10 mouse cellular contexts compared by ENCODE assay signal in the genomic region with DNA sequence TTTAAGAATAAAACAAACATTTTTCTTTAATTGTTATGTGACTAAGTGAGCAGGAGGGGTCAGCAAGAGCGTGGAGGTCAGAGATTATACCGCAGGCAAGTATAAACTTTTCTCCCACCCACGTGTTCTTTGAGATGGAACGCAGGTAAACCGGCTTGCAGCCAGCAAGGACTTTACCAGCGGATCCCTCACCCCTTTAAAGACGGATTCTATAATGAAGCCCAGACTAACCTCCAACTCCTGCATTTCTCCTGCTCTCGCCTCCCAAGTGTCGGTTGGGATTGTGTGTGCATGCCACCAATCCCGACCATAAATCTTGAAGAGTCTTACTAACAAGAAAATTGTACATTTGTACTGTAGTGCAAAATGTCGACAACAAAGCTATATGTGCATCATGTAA.
A peak's percentile ranks its signal among the peaks of the same experiment; 100 is the strongest.
DNase-seq lines count a peak whose midpoint lies in the region; ATAC-seq and TF ChIP-seq lines count a peak whose summit lies in the region.
"Had no signal": no experiment of that assay in that cellular context is flagged by ENCODE, and none has a peak within 500 bp of the region (broad histone marks: within the 10 kb centered on the region; RNA-seq: fewer than 3 reads in every experiment).

No protein-coding gene starts in this region.

- H3K27me3 ChIP-seq in heart, embryonic 12.5 days (replicated peaks) = no peaks in the 10 kb centered on the region
- no peaks in the 10 kb centered on the region for H3K27me3 ChIP-seq in E14TG2a.4 (ENCODE audit: insufficient read depth, low read length)
- H3K27me3 ChIP-seq in forebrain, embryonic 13.5 days = no peaks in the 10 kb centered on the region
- H3K27me3 ChIP-seq in limb, embryonic 14.5 days (ENCODE audit: control insufficient read depth, insufficient read depth, low read length) = no peaks in the 10 kb centered on the region
- H3K27me3 ChIP-seq: liver, embryonic 13.5 days had no signal

- no peaks in the 10 kb centered on the region for H3K36me3 ChIP-seq in heart, embryonic 12.5 days
- no peaks in the 10 kb centered on the region for H3K36me3 ChIP-seq in E14TG2a.4 (ENCODE audit: insufficient read depth, low read length)
- H3K36me3 ChIP-seq in forebrain, embryonic 13.5 days (ENCODE audit: poor library complexity, severe bottlenecking) = no peaks in the 10 kb centered on the region
- no peaks in the 10 kb centered on the region for H3K36me3 ChIP-seq in limb, embryonic 14.5 days (ENCODE audit: control insufficient read depth, insufficient read depth, low read length)
- H3K36me3 ChIP-seq: liver, embryonic 13.5 days had no signal

- H3K4me3 ChIP-seq in heart, embryonic 12.5 days = no peak overlapping the region
- peak overlapping the region; percentile 86 for H3K4me3 ChIP-seq in E14TG2a.4 (replicated peaks; ENCODE audit: low read length)
- H3K4me3 ChIP-seq in forebrain, embryonic 13.5 days = no peak overlapping the region
- no peak overlapping the region for H3K4me3 ChIP-seq in limb, embryonic 14.5 days (replicated peaks; ENCODE audit: low read length)
- H3K4me3 ChIP-seq: liver, embryonic 13.5 days had no signal

- 52% methylated on average over 11 of the region's 11 CpGs for WGBS in heart, embryonic 12.5 days
- 14% methylated on average over 11 of the region's 11 CpGs for WGBS in forebrain, embryonic 13.5 days
- 12% methylated on average over 11 of the region's 11 CpGs for WGBS in limb, embryonic 14.5 days

- intact Hi-C loops in heart, postnatal 14 days (cut with DNase I) = no loop called here

- peak overlapping the region; percentile 99; the same call in 1 of the 2 replicates for H3K27ac ChIP-seq in heart, embryonic 12.5 days (ENCODE audit: poor library complexity, severe bottlenecking)
- H3K27ac ChIP-seq in forebrain, embryonic 13.5 days = peak overlapping the region; percentile 100
- H3K27ac ChIP-seq in limb, embryonic 14.5 days (replicated peaks; ENCODE audit: low read depth, low read length) = peak overlapping the region; percentile 100

- DNase-seq in heart, postnatal 14 days = no peak
- DNase-seq in limb, embryonic 14.5 days (ENCODE audit: low spot score) = no peak
- DNase-seq in spleen, postnatal 4 days (ENCODE audit: low spot score in 2 of 2) = no peak
- DNase-seq in layer of hippocampus, postnatal 14 days (ENCODE audit: low spot score in 2 of 2) = no peak
- no peak for DNase-seq in c-Kit-positive CD71-positive TER-119-positive erythroid progenitor cells, embryonic 14.5 days (ENCODE audit: low spot score)
- DNase-seq: embryo, embryonic 11 days; liver, embryonic 13.5 days had no signal

- no peaks in the 10 kb centered on the region for H3K9me3 ChIP-seq in heart, embryonic 12.5 days (replicated peaks)
- H3K9me3 ChIP-seq in E14TG2a.4 (ENCODE audit: low read length) = no peaks in the 10 kb centered on the region
- H3K9me3 ChIP-seq in forebrain, embryonic 13.5 days (replicated peaks) = no peaks in the 10 kb centered on the region
- H3K9me3 ChIP-seq in limb, embryonic 14.5 days (ENCODE audit: control insufficient read depth, low read length) = no peaks in the 10 kb centered on the region
- H3K9me3 ChIP-seq: liver, embryonic 13.5 days had no signal

- TF ChIP-seq CTCF in E14TG2a.4 (conservative IDR thresholded peaks at IDR 0.05; ENCODE audit: low read length) = no peak

- peaks cover 14% of the 10 kb centered on the region for H3K4me1 ChIP-seq in heart, embryonic 12.5 days (replicated peaks)
- H3K4me1 ChIP-seq in E14TG2a.4 (replicated peaks; ENCODE audit: low read depth, low read length) = peaks cover 60% of the 10 kb centered on the region
- H3K4me1 ChIP-seq in forebrain, embryonic 13.5 days = peaks cover 43% of the 10 kb centered on the region
- H3K4me1 ChIP-seq in limb, embryonic 14.5 days (ENCODE audit: control insufficient read depth, insufficient read depth, low read length) = peaks cover 36% of the 10 kb centered on the region

- TF ChIP-seq POLR2A in limb, embryonic 14.5 days (IDR thresholded peaks at IDR 0.05; ENCODE audit: borderline replicate concordance, extremely low read depth, insufficient read depth, insufficient read length) = no peak

- H3K4me2 ChIP-seq in heart, embryonic 12.5 days = peak overlapping the region; percentile 16; the same call in 1 of the 2 replicates
- peak overlapping the region; percentile 78 for H3K4me2 ChIP-seq in forebrain, embryonic 13.5 days
- H3K4me2 ChIP-seq in limb, embryonic 14.5 days (replicated peaks; ENCODE audit: low read depth, low read length, severe bottlenecking) = peak overlapping the region; percentile 88; the same call in 1 of the 2 replicates

- no peak for ATAC-seq in heart, embryonic 12.5 days (ENCODE audit: insufficient number of reproducible peaks, low FRiP score)
- ATAC-seq in forebrain, embryonic 13.5 days = no peak
- no peak for ATAC-seq in limb, embryonic 14.5 days (ENCODE audit: low FRiP score, low read depth)

- peak overlapping the region; percentile 48; the same call in 1 of the 2 replicates for H3K9ac ChIP-seq in heart, embryonic 12.5 days
- peak overlapping the region; percentile 93 for H3K9ac ChIP-seq in forebrain, embryonic 13.5 days
- H3K9ac ChIP-seq in limb, embryonic 14.5 days (ENCODE audit: low read depth, low read length, severe bottlenecking) = peak overlapping the region; percentile 97; the same call in 1 of the 2 replicates

Comparison
In these comparisons a context has a peak if more than half of its experiments do, and no peak if none do; other contexts are left out.
1. H3K4me2 ChIP-seq: peak in every context shown above with its lines; median percentile 88 in limb, embryonic 14.5 days; 78 in forebrain, embryonic 13.5 days; 16 in heart, embryonic 12.5 days.